Mouse (Mus musculus): ENCODE results near the gene Rcsd1.
A peak's percentile ranks its signal among the peaks of the same experiment; 100 is the strongest.
"Not testable (repeated sequence)": the region's sequence is repeated elsewhere in the genome, so short reads cannot be mapped to it uniquely, and the experiment has no call there.

The Rcsd1 gene

GRCm38 (mm10) chr1:165689845-165690244, 19.7 kb downstream of the Rcsd1 start:
- no peak for DNase-seq (ENCODE audit: low read depth, low spot score)

GRCm38 (mm10) chr1:165687861-165688260, 21.7 kb downstream of the Rcsd1 start:
- DNase-seq (ENCODE audit: low read depth, low spot score): no peak

DNA sequence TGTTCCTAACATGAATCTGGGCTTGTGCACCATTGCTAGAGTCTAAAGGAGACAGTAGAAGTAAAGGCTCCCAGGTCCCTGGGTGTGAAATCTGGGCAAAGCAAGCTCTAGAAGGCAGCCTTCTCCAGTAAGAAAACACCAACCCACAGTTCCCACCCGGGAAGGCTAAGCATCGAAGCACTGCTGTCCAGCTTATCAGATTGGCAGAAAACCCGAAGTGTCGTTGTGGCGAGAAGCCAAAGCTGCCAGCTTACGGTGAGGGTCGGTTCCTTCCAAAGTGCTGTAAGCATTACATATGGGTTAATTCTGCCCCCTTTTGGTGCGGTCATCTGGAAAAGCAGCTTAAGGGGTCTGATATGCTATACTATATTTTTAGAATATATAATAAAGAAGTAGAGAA, 22.6 kb downstream of the Rcsd1 start:
- no peak for DNase-seq (ENCODE audit: low read depth, low spot score)

- no peak for DNase-seq (ENCODE audit: low read depth, low spot score)
Measured at GRCm38 (mm10) chr1:165686349-165686748, 23.2 kb downstream of the Rcsd1 start.

- DNase-seq (ENCODE audit: low read depth, low spot score): no peak
Measured at GRCm38 (mm10) chr1:165684261-165685203, 25.0 kb downstream of the Rcsd1 start.

DNA sequence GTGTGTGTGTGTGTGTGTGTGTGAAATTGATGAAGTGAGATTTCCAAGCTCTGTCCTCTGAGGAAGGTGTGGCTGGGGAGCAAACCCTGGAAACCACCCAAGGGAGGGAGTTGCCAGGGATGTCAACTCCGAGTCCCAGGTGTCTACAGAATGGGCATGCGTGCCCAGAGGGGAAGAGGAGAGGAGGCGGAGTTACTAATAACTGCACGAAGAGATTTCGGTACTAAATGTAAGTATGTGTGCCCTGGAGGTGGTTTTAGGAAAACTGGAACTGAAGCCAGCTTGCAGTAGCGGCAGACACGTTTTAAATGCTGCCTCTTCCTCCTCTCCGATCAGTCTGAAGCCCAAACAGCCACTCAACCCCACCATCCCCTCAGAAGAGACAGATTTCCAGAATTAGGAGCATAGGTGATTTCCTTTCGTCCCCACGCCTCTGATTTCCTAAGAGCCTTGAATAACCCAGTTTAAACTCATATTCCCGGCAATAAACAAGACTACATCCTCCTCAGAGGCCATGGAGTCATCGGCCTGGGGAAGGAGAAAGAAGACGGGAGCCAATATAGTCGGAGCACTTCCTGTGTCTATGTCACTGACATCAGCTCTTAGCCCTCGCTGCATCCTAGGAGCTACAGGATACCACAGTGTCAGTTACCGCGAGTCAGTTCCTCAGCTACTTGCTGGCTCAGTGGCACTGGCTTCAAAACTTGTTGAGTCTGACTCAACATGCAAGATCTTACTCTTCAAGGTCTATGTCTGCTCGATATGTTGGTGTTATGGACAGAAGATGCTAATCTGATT, 27.3 kb downstream of the Rcsd1 start:
- DNase-seq (ENCODE audit: low read depth, low spot score): no peak

DNA sequence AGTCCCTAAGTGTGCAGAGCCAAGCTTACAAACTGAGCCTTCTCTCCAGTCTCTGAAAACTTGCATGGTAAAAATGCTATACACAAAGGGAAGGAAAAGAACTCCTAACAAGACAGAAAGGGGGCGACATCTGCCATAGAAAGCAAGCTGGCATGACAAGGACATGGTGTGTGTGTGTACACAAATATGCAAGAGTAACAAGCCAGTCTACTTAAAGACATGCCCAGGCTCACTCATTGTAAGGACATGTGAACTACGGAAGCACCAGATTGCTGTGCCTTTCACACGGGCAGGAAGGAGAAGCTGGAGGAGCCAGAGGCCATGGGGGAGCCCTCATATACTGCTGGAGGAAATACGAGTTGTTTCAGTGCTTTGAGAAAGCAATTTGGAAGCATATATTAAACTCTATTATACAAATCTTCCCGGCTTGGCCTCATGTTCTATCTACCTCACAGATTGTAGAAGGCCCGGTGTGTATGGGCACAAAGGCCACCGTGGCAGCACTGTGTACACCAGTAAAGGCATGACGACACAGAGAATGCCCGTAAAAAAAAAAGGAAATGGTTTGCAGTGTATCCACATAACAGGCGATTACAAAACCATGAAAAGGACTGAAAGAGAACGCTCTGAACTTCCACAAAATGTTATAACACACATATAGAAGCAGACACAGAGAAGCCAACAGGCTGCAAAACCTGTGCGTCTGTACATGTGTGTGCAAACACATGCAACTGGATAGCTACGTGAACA, 28.3 kb downstream of the Rcsd1 start:
- DNase-seq (ENCODE audit: low read depth, low spot score): no peak

- not testable (repeated sequence) for DNase-seq (ENCODE audit: low read depth, low spot score)
Measured at GRCm38 (mm10) chr1:165680086-165680485, 29.5 kb downstream of the Rcsd1 start.

- no peak for DNase-seq (ENCODE audit: low read depth, low spot score)
Measured at GRCm38 (mm10) chr1:165679618-165679997, 29.9 kb downstream of the Rcsd1 start.

DNA sequence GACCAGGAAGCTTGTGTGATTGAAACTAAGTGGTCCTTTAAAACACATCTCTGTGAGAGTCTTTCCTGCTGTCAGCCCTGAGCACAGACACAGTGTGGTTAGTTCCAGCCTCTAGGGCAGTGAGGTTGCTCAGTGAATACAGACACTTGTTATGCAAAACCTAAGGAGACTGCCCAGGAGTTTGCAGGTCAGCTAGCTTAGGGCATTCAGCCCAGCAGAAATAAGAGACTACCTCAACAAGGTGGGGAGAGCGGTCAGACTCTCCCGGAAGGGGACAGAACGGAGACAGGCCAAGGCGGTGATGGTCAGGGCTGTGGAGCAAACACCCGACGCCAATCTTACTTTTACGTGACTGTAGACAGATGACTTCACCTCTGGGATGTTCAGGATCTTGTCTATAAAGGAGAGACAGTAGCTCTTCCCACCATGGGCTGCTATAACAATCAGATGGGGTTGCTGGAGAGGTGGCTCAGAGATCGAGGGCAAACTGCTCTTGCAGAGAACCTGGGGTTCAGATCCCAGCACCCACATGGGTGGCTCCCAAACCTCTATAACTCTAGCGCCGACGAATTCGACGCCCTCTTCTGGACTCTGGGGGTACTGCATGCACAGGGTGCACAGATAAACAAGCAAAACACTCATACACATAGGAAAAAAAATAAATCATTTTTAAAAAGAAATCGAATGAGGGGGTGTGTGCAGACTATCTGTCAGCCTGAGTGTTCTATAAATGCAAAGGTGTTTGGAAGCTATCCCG, 30.5 kb downstream of the Rcsd1 start:
- peak; percentile 58 for DNase-seq (ENCODE audit: low read depth, low spot score)

DNA sequence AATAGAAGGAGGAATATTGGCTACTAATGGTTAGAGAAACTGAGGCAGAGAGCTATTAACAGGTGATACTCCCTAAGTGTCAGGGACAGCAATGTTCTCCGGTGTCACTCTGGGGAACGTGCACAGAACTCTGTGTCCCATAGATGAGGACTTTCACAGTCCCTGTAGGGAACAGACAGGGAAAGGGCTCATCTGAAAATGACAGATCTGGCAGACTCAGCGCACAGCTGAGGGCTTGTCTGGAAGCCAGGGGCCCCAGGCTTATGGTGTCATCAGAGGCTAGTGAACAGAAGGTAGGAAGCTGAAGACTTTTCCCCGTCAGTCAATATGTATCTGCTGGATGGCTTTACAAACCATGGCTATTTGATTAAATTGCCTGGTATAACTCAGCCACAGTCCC, 32.0 kb downstream of the Rcsd1 start:
- no peak for DNase-seq (ENCODE audit: low read depth, low spot score)

GRCm38 (mm10) chr1:165676993-165677392, 32.6 kb downstream of the Rcsd1 start:
- no peak for DNase-seq (ENCODE audit: low read depth, low spot score)

DNA sequence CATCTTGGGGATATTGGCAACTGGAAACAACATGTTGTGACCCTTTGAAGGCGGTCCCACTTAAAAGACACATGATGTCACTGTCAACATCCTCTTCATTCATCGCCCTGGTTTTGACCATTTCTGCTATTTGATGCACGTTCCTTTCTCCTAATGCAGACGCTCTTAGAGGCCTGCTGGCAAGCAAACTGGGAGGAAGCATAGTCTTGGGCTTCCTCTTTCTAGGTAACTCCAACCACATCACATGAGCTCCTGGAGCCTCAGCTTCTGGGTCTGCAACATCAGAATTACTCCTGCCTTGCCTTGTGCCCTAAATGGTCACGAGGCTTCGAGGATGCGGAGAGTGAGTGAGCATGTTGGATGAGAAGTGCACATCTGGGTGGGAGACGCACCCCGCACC, 34.4 kb downstream of the Rcsd1 start:
- no peak for DNase-seq (ENCODE audit: low read depth, low spot score)

DNA sequence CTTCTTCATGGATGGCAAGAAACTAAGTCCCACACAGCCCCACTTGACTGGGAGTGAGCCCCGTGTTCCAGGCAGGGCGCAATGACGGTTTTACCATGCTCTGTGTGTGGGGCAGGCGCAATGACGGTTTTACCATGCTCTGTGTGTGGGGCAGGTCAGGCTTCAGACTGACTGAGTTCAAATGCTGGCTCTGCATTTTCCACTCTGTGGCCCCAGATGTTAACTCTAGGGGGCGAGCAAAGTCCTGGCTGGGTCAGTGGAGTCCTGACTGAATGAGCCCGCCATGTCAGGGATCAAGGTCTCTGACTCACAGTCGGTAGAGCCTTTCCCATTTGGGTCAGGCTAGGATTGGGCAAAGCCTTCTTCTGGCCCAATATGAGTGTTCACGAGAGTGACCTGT, 37.2 kb downstream of the Rcsd1 start:
- DNase-seq (ENCODE audit: low read depth, low spot score): peak; percentile 36

- DNase-seq (ENCODE audit: low read depth, low spot score): no peak
Measured at GRCm38 (mm10) chr1:165670056-165670455, 39.5 kb downstream of the Rcsd1 start.

DNA sequence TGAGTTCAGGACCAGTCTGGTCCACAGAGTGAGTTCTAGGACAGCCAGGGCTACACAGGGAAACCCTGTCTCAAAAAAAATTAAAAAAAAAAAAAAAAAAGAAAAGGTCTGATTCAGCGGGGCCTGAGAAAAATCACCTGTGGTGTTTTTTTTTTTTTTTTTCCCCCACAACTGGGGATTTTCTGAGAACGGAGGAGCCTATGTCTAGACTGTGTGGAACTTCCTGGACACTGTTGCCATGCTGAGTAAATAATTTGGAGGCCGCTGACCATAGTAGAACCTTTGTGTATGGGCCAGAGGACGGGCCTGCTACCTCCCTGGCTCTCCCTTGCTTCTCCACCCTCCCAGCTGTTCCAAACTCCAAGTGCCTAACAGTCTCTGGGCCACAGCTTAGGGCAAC, 40.7 kb downstream of the Rcsd1 start:
- DNase-seq (ENCODE audit: low read depth, low spot score): no peak

- DNase-seq (ENCODE audit: low read depth, low spot score): no peak
Measured at GRCm38 (mm10) chr1:165667380-165667779, 42.2 kb downstream of the Rcsd1 start.

DNA sequence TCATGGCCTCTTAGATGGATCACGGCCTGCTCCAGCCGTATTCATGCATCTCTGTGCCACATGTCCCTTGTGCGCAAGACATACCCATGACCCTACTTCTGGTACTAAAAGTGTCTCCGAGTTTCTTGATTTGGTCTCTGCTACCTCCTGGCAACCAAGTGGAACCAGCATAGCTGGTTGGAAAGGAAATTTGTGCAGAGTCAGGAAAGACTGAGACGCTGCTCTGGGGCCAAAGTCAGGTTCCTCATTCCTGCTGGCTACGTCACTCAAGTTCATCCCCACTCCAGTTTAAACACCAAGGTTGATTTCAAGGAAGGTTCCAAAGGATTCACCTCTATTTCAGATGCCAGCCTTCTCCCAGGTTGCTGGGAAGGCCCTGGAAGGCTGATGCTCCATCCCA, 42.6 kb downstream of the Rcsd1 start:
- DNase-seq (ENCODE audit: low read depth, low spot score): no peak

DNA sequence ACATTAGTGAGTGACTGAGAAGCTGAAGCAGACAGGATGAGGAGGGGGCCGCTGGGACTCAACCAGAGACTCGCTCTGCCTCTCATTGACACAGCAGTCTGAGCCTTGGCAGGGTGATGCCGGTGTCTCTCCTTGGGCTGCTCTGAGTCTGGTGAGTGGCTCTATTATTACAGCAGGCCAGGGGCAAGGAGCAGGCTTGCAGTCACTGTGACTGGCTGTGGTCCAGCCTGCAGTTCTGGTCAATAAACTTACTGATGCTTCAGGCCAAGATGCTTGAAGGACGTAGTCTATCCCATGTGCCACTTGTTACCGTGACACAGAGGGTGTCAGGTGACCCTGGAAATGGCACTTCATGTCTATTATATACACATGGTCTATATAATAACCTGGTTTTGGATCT, 43.8 kb downstream of the Rcsd1 start:
- no peak for DNase-seq (ENCODE audit: low read depth, low spot score)

DNA sequence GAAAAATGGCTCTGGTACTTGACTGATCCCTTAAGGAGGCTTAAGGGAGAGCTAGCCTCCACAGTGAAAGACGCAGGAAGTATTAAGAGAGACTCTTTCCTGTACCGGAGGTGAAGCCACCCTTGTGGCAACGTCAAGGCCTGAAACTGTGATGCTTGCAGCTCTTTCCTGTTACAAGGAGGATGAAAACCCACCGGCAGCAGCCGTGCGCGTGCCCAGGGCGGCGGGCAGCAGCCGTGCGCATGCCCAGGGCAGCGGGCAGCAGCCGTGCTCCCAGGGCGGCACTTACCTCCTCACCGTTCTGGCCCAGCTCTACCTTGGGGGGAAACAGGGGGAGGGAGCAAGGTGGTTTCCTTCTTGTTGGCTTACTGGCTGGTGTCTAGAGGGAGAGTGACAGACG, 46.3 kb downstream of the Rcsd1 start:
- DNase-seq (ENCODE audit: low read depth, low spot score): no peak

Data from ES-CJ7 (cell line).